Mouse (Mus musculus) neural tube, embryonic 15.5 days (tissue): ENCODE measurements around the gene Whrn. TPM values are rescaled to one million over a fixed set of nuclear protein-coding genes. Genes with fewer than 3 reads are reported as not detected.

Experiments
- ATAC-seq: fragments of 200-750 bp; cut with Nextera tagmentation; 2 replicates; pipeline ENCODE4 v1.8.0; 2017; ENCODE audit warnings: mild to moderate bottlenecking, moderate TSS enrichment, moderate library complexity; ENCODE audit not compliant: low FRiP score
- H3K27ac ChIP-seq: fragments of 300-500 bp; sonication (generic); replicated peaks from 2 replicates; pipeline ENCODE4 v1.5.1; 2015; ENCODE audit warnings: mild to moderate bottlenecking, inconsistent platforms
- H3K27me3 ChIP-seq: fragments of 300-500 bp; sonication (generic); replicated peaks from 2 replicates; pipeline ENCODE4 v1.6.1; 2015; ENCODE audit warnings: inconsistent platforms
- H3K36me3 ChIP-seq: fragments of 300-500 bp; sonication (generic); 2 replicates; pipeline ENCODE4 v1.6.1; 2015; ENCODE audit warnings: inconsistent platforms
- H3K4me1 ChIP-seq: fragments of 300-500 bp; sonication (generic); 2 replicates; pipeline ENCODE4 v1.6.1; 2015; ENCODE audit warnings: inconsistent platforms
- H3K4me2 ChIP-seq: fragments of 300-500 bp; sonication (generic); 2 replicates; pipeline ENCODE4 v1.6.1; 2015; ENCODE audit warnings: inconsistent platforms, mild to moderate bottlenecking, moderate library complexity
- H3K4me3 ChIP-seq: fragments of 300-500 bp; sonication (generic); replicated peaks from 2 replicates; pipeline ENCODE4 v1.5.1; 2015; ENCODE audit warnings: mild to moderate bottlenecking, inconsistent platforms
- H3K9ac ChIP-seq: fragments of 300-500 bp; sonication (generic); replicated peaks from 2 replicates; pipeline ENCODE4 v1.6.1; 2015; ENCODE audit warnings: mild to moderate bottlenecking, inconsistent platforms
- H3K9me3 ChIP-seq: fragments of 300-500 bp; sonication (generic); replicated peaks from 2 replicates; pipeline ENCODE4 v1.6.1; 2016; ENCODE audit warnings: inconsistent platforms
- WGBS: fragments of 180-500 bp; shearing (Covaris S2); methylation state at CpG from one replicate; pipeline ENCODE4 v1.1.7; 2015; ENCODE audit warnings: mixed read lengths; 5-methylcytosine and 5-hydroxymethylcytosine counted together
- polyA plus RNA-seq: library from polyadenylated mRNA; unstranded; fragments of >200 nt; fragmentation: Nextera tagmentation; extraction: Ambion mirVana; gene quantifications from 2 replicates; pipeline ENCODE4 v1.2.1, GENCODE M21; 2015

Whrn gene
- polyA plus RNA-seq, 1 experiment from 2014 or later = 5.5 TPM

- Histone ChIP-seq H3K4me2 (no peak overlapping the region), H3K27me3 (no peaks in the 10 kb centered on the region), H3K27ac (no peak overlapping the region), H3K36me3 (no peaks in the 10 kb centered on the region), H3K4me1 (peaks cover 12% of the 10 kb centered on the region), H3K9ac (no peak overlapping the region), H3K4me3 (no peak overlapping the region), H3K9me3 (no peaks in the 10 kb centered on the region)
- 89% methylated on average over 7 of the region's 7 CpGs for WGBS
- ATAC-seq = no peak
Measured at GRCm38 (mm10) chr4:63441616-63442015, 54.2 kb downstream of the Whrn start.

- H3K36me3 ChIP-seq = no peaks in the 10 kb centered on the region
- no peaks in the 10 kb centered on the region for H3K9me3 ChIP-seq
- no peak overlapping the region for H3K4me2 ChIP-seq
- ATAC-seq = no peak
- no peak overlapping the region for H3K9ac ChIP-seq
- H3K27me3 ChIP-seq = no peaks in the 10 kb centered on the region
- H3K4me1 ChIP-seq = peaks cover 12% of the 10 kb centered on the region
- 72% methylated on average over 7 of the region's 7 CpGs for WGBS
- no peak overlapping the region for H3K4me3 ChIP-seq
- H3K27ac ChIP-seq = no peak overlapping the region
Measured at GRCm38 (mm10) chr4:63440262-63440661, 55.5 kb downstream of the Whrn start.

GRCm38 (mm10) chr4:63437968-63438367, 57.8 kb downstream of the Whrn start:
- no peak overlapping the region for H3K4me3 ChIP-seq
- WGBS = 82% methylated on average over 5 of the region's 5 CpGs
- H3K9me3 ChIP-seq = no peaks in the 10 kb centered on the region
- H3K36me3 ChIP-seq = no peaks in the 10 kb centered on the region
- H3K27me3 ChIP-seq = no peaks in the 10 kb centered on the region
- ATAC-seq = 0 out of 2 replicates have a peak, but pooled peaks have one; percentile 12
- H3K4me1 ChIP-seq = peaks cover 12% of the 10 kb centered on the region
- no peak overlapping the region for H3K9ac ChIP-seq
- H3K4me2 ChIP-seq = no peak overlapping the region
- H3K27ac ChIP-seq = no peak overlapping the region

- no peak overlapping the region for H3K27ac ChIP-seq
- peak; percentile 15; the same call in 1 of the 2 replicates for ATAC-seq
- 54% methylated on average over 16 of the region's 16 CpGs for WGBS
- H3K4me2 ChIP-seq = no peak overlapping the region
- no peaks in the 10 kb centered on the region for H3K36me3 ChIP-seq
- no peak overlapping the region for H3K4me3 ChIP-seq
- H3K9me3 ChIP-seq = no peaks in the 10 kb centered on the region
- no peak overlapping the region for H3K9ac ChIP-seq
- H3K27me3 ChIP-seq = no peaks in the 10 kb centered on the region
- H3K4me1 ChIP-seq = peaks cover 12% of the 10 kb centered on the region
Measured at GRCm38 (mm10) chr4:63437119-63437815, 58.5 kb downstream of the Whrn start.

- no peak for ATAC-seq
- peaks cover 12% of the 10 kb centered on the region for H3K4me1 ChIP-seq
- no peak overlapping the region for H3K4me3 ChIP-seq
- no peak overlapping the region for H3K9ac ChIP-seq
- no peaks in the 10 kb centered on the region for H3K36me3 ChIP-seq
- H3K27ac ChIP-seq = no peak overlapping the region
- no peak overlapping the region for H3K4me2 ChIP-seq
- 90% methylated on average over 9 of the region's 9 CpGs for WGBS
- H3K27me3 ChIP-seq = no peaks in the 10 kb centered on the region
- no peaks in the 10 kb centered on the region for H3K9me3 ChIP-seq
Measured at GRCm38 (mm10) chr4:63435402-63435801, 60.4 kb downstream of the Whrn start.

GRCm38 (mm10) chr4:63431098-63431497, 64.7 kb downstream of the Whrn start:
- no peak overlapping the region for H3K27ac ChIP-seq
- WGBS = 77% methylated on average over 5 of the region's 5 CpGs
- H3K4me3 ChIP-seq = no peak overlapping the region
- H3K4me2 ChIP-seq = no peak overlapping the region
- H3K9me3 ChIP-seq = no peaks in the 10 kb centered on the region
- no peak overlapping the region for H3K9ac ChIP-seq
- H3K4me1 ChIP-seq = no peaks in the 10 kb centered on the region
- ATAC-seq = no peak
- H3K36me3 ChIP-seq = no peaks in the 10 kb centered on the region
- H3K27me3 ChIP-seq = no peaks in the 10 kb centered on the region

- no peak overlapping the region for H3K9ac ChIP-seq
- H3K4me2 ChIP-seq = no peak overlapping the region
- no peaks in the 10 kb centered on the region for H3K9me3 ChIP-seq
- 64% methylated on average over 3 of the region's 3 CpGs for WGBS
- H3K4me3 ChIP-seq = no peak overlapping the region
- H3K4me1 ChIP-seq = no peaks in the 10 kb centered on the region
- no peaks in the 10 kb centered on the region for H3K27me3 ChIP-seq
- H3K27ac ChIP-seq = no peak overlapping the region
- ATAC-seq = no peak
- no peaks in the 10 kb centered on the region for H3K36me3 ChIP-seq
Measured at GRCm38 (mm10) chr4:63430357-63430756, 65.4 kb downstream of the Whrn start.

- H3K27ac ChIP-seq = no peak overlapping the region
- 75% methylated on average over 8 of the region's 8 CpGs for WGBS
- no peaks in the 10 kb centered on the region for H3K9me3 ChIP-seq
- ATAC-seq = no peak
- H3K4me3 ChIP-seq = no peak overlapping the region
- no peaks in the 10 kb centered on the region for H3K27me3 ChIP-seq
- H3K4me1 ChIP-seq = no peaks in the 10 kb centered on the region
- H3K4me2 ChIP-seq = no peak overlapping the region
- no peak overlapping the region for H3K9ac ChIP-seq
- no peaks in the 10 kb centered on the region for H3K36me3 ChIP-seq
Measured at GRCm38 (mm10) chr4:63426308-63426707, 69.5 kb downstream of the Whrn start.

- Histone ChIP-seq H3K4me2 (no peak overlapping the region), H3K27me3 (no peaks in the 10 kb centered on the region), H3K4me1 (no peaks in the 10 kb centered on the region), H3K9ac (no peak overlapping the region), H3K4me3 (no peak overlapping the region), H3K9me3 (no peaks in the 10 kb centered on the region), H3K36me3 (no peaks in the 10 kb centered on the region), H3K27ac (no peak overlapping the region)
- no peak for ATAC-seq
- WGBS = 32% methylated on average over 5 of the region's 5 CpGs
Measured at GRCm38 (mm10) chr4:63423811-63424210, 72.0 kb downstream of the Whrn start.

- H3K27me3 ChIP-seq = no peaks in the 10 kb centered on the region
- H3K27ac ChIP-seq = no peak overlapping the region
- no peak for ATAC-seq
- 60% methylated on average over 1 of the region's 1 CpGs for WGBS
- H3K9me3 ChIP-seq = no peaks in the 10 kb centered on the region
- no peak overlapping the region for H3K4me2 ChIP-seq
- H3K9ac ChIP-seq = no peak overlapping the region
- H3K4me3 ChIP-seq = no peak overlapping the region
- no peaks in the 10 kb centered on the region for H3K4me1 ChIP-seq
- H3K36me3 ChIP-seq = no peaks in the 10 kb centered on the region
Measured at GRCm38 (mm10) chr4:63423231-63423630, 72.6 kb downstream of the Whrn start.

- Histone ChIP-seq H3K9ac (no peak overlapping the region), H3K4me2 (no peak overlapping the region), H3K27me3 (no peaks in the 10 kb centered on the region), H3K9me3 (no peaks in the 10 kb centered on the region), H3K4me3 (no peak overlapping the region), H3K4me1 (peaks cover 4% of the 10 kb centered on the region), H3K27ac (no peak overlapping the region), H3K36me3 (no peaks in the 10 kb centered on the region)
- WGBS = 64% methylated on average over 14 of the region's 14 CpGs
- no peak for ATAC-seq
Measured at GRCm38 (mm10) chr4:63420143-63420920, 75.5 kb downstream of the Whrn start.

- peaks cover 4% of the 10 kb centered on the region for H3K4me1 ChIP-seq
Measured at GRCm38 (mm10) chr4:63418270-63418669, 77.5 kb downstream of the Whrn start.

More at GRCm38 (mm10) chr4:63418270-63418669, 77.5 kb downstream of the Whrn start:
- Histone ChIP-seq H3K4me2 (no peak overlapping the region), H3K9me3 (no peaks in the 10 kb centered on the region), H3K36me3 (no peaks in the 10 kb centered on the region), H3K27me3 (no peaks in the 10 kb centered on the region), H3K4me3 (no peak overlapping the region), H3K27ac (no peak overlapping the region), H3K9ac (no peak overlapping the region)
- no peak for ATAC-seq
- WGBS = 88% methylated on average over 11 of the region's 11 CpGs
